Mouse (Mus musculus): ENCODE data around the gene Nip7. TPM values are rescaled to one million over a fixed set of nuclear protein-coding genes. Genes with fewer than 3 reads are reported as not detected.
A peak's percentile ranks its signal among the peaks of the same experiment; 100 is the strongest.

Nip7 gene
- polyA plus RNA-seq, 1 experiment: 32.1 TPM

DNA sequence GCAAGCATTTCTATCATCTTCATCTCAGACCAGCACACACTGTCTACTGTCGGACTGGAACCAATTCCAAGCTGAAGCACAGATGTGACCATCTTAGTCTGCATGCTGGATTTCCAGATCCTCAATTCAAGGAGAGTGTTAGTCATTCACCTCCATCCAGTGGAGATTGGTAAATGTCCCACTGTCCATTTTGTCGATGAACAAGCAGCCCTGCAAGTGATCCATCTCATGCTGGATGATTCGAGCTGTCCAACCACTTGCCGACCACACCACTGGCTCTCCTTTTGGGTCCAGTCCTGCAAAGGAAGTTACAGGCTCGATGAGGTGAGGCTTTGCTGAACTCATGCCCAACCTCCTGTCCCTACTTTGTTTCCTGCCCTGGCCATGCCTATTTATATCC, 9.7 kb upstream of the Nip7 start:
- TF ChIP-seq POLR2A (IDR thresholded peaks at IDR 0.05; ENCODE audit: control insufficient read depth, low read depth, low read length): no peak
- TF ChIP-seq CTCF (IDR thresholded peaks at IDR 0.05; ENCODE audit: control insufficient read depth, insufficient read depth, insufficient replicate concordance, low read depth, low read length): no peak
- H3K36me3 ChIP-seq (ENCODE audit: control insufficient read depth, insufficient read depth, low read length): peaks cover 4% of the 10 kb centered on the region
- peaks cover 9% of the 10 kb centered on the region for H3K4me1 ChIP-seq (ENCODE audit: control insufficient read depth, insufficient read depth, low read length)
- no peak overlapping the region for H3K27ac ChIP-seq (ENCODE audit: control insufficient read depth, insufficient read depth, low read depth, low read length)
- H3K4me3 ChIP-seq (ENCODE audit: control insufficient read depth, low read depth, low read length): no peak overlapping the region
- H3K27me3 ChIP-seq (ENCODE audit: control insufficient read depth, insufficient read depth, low read length): no peaks in the 10 kb centered on the region

DNA sequence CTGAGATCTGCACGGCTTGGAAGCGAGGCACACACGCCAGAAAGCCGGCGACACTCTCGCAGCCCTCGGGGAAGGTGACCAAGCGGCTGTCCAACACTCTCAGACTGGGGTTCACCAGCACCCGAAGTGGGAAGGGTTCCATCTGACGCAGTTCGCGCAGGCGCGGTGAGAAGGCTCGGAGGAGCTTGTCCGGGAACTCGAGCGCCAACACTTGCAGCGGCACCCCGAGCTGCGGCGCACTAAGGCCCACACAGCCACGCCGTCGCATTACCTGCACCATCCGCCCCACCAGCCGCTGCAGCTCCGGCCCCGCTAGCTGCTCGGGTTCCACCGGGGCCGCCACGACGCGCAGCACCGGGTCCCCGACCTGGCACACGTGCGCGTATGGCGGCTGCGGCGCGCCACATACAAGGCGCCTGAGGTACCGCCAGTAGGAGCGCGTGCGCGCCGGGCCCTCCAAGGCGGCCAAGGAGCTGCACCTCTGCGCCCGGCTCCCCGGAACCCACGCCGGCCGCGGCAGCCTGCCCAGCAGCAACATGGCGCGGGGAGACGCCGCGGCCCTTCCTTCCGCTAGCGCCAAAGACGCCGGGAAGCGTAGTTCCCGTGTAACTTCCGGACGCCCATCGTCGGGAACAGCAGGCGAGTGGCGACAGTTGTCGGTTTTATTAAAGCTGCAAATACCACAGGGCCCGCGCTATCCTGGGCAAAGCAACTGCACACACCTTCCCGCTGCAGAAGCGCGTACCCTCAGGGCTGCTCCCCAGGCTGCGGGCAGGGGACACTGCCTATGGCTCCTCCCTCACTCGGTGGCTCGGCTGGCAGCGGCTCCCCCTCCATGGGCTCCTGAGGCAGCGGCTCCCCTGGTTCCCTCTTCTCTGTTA, 8.4 kb upstream of the Nip7 start, which contains the start of gene Pdf:
Gene Pdf, minus strand, starts transcription at position 554 of the 881 bp plus-strand sequence.
- Histone ChIP-seq H3K4me1 (ENCODE audit: control insufficient read depth, insufficient read depth, low read length) (peaks cover 9% of the 10 kb centered on the region), H3K36me3 (ENCODE audit: control insufficient read depth, insufficient read depth, low read length) (no peaks in the 10 kb centered on the region; the same call in 1 of the 2 replicates), H3K4me3 (ENCODE audit: control insufficient read depth, low read depth, low read length) (peak within 1 kb of the TSS; percentile 88), H3K27me3 (ENCODE audit: control insufficient read depth, insufficient read depth, low read length) (no peaks in the 10 kb centered on the region), H3K27ac (ENCODE audit: control insufficient read depth, insufficient read depth, low read depth, low read length) (peak within 1 kb of the TSS; percentile 78)
- TF ChIP-seq CTCF (IDR thresholded peaks at IDR 0.05; ENCODE audit: control insufficient read depth, insufficient read depth, insufficient replicate concordance, low read depth, low read length) (no peak; the same call in 1 of the 2 replicates), POLR2A (IDR thresholded peaks at IDR 0.05; ENCODE audit: control insufficient read depth, low read depth, low read length) (0 out of 2 replicates have a peak, but pooled peaks have one; percentile 12)

DNA sequence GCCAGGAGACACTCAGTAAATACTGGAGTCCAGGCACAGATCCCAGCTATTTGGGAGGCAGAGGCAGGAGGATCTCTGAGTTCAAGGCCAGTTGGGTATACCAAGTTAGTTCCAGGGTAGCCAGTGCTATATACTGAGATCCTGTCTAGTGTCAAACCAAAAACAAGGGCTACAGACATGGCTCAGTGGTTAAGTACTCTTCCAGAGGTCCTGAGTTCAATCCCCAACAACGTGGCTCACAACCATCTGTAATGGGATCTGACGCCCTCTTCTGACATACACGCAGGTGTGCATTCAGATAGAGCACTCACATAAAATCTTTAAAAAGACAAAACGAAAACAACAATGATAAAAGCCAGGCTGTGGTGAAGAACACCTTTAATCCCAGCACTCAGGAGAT, 7.2 kb upstream of the Nip7 start:
- H3K4me3 ChIP-seq (ENCODE audit: control insufficient read depth, low read depth, low read length): no peak overlapping the region
- H3K27me3 ChIP-seq (ENCODE audit: control insufficient read depth, insufficient read depth, low read length): no peaks in the 10 kb centered on the region
- H3K27ac ChIP-seq (ENCODE audit: control insufficient read depth, insufficient read depth, low read depth, low read length): no peak overlapping the region
- H3K4me1 ChIP-seq (ENCODE audit: control insufficient read depth, insufficient read depth, low read length): peaks cover 9% of the 10 kb centered on the region
- TF ChIP-seq CTCF (IDR thresholded peaks at IDR 0.05; ENCODE audit: control insufficient read depth, insufficient read depth, insufficient replicate concordance, low read depth, low read length) (no peak), POLR2A (IDR thresholded peaks at IDR 0.05; ENCODE audit: control insufficient read depth, low read depth, low read length) (no peak)
- no peaks in the 10 kb centered on the region; the same call in 1 of the 2 replicates for H3K36me3 ChIP-seq (ENCODE audit: control insufficient read depth, insufficient read depth, low read length)

DNA sequence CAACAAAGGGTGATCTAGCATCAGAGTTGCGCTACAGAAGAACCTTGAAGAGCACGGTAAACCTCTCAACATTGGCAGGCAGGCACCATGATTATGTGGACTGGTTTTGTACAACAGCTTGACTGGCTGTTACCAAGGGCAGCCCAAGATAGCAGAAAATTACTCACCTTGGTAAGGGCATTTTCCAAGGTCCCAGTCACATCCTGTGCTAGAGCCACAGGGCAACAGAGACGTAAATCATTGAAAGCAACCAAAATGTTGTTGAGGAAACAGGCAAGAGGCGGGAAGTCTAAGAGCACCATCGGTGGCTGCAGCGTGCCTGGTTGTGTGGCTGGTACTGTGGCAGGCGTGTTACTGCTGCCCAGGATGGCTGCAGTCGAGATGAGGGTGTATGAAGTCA, 4.6 kb upstream of the Nip7 start:
- H3K27ac ChIP-seq (ENCODE audit: control insufficient read depth, insufficient read depth, low read depth, low read length): no peak overlapping the region
- H3K4me3 ChIP-seq (ENCODE audit: control insufficient read depth, low read depth, low read length): no peak overlapping the region
- no peaks in the 10 kb centered on the region; the same call in 1 of the 2 replicates for H3K36me3 ChIP-seq (ENCODE audit: control insufficient read depth, insufficient read depth, low read length)
- TF ChIP-seq POLR2A (IDR thresholded peaks at IDR 0.05; ENCODE audit: control insufficient read depth, low read depth, low read length): no peak
- H3K27me3 ChIP-seq (ENCODE audit: control insufficient read depth, insufficient read depth, low read length): no peaks in the 10 kb centered on the region
- H3K4me1 ChIP-seq (ENCODE audit: control insufficient read depth, insufficient read depth, low read length): peaks cover 13% of the 10 kb centered on the region

DNA sequence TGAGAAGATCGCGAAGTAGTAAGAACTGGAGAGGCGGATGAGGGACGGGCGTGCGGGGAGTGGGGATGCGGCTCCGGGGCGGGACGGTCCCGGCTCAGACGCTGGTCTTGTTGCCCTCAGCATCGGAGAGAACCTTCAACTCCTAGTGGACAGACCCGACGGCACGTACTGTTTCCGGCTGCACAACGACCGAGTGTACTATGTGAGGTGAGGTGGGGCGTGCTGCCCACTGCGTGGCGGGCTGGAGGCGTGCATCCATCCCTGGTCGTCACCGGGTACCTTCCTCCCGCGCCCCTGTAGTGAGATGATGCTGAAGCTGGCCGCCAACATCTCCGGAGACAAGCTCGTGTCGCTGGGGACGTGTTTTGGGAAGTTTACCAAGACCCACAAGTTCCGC, 294 bp downstream of the Nip7 start:
- H3K27me3 ChIP-seq (ENCODE audit: control insufficient read depth, insufficient read depth, low read length): no peaks in the 10 kb centered on the region
- H3K4me3 ChIP-seq (ENCODE audit: control insufficient read depth, low read depth, low read length): peak overlapping the region; percentile 88
- peaks cover 10% of the 10 kb centered on the region for H3K4me1 ChIP-seq (ENCODE audit: control insufficient read depth, insufficient read depth, low read length)
- TF ChIP-seq CTCF (IDR thresholded peaks at IDR 0.05; ENCODE audit: control insufficient read depth, insufficient read depth, insufficient replicate concordance, low read depth, low read length): no peak
- TF ChIP-seq POLR2A (IDR thresholded peaks at IDR 0.05; ENCODE audit: control insufficient read depth, low read depth, low read length): no peak
- no peaks in the 10 kb centered on the region; the same call in 1 of the 2 replicates for H3K36me3 ChIP-seq (ENCODE audit: control insufficient read depth, insufficient read depth, low read length)
- peak overlapping the region; percentile 76 for H3K27ac ChIP-seq (ENCODE audit: control insufficient read depth, insufficient read depth, low read depth, low read length)

DNA sequence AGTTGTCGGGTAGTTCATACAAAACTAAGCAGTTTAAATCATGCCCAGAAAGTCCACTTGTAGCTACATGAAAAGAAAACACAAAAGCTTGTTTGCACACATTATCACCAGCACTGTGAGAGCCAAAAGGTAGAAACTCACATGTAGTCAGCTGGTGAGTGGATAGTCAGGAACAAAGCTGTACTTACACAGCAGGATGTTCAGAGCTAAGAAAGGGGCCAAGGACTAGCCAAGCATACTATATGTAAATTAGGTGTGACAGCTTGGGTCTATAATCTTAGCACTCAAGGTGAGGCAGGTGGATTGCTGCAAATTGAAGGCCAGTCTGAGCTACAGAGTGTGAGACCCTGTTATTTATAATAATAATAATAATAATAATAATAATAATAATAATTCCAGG, 5.9 kb downstream of the Nip7 start:
- Histone ChIP-seq H3K36me3 (ENCODE audit: control insufficient read depth, insufficient read depth, low read length) (no peaks in the 10 kb centered on the region), H3K27me3 (ENCODE audit: control insufficient read depth, insufficient read depth, low read length) (no peaks in the 10 kb centered on the region), H3K4me3 (ENCODE audit: control insufficient read depth, low read depth, low read length) (no peak overlapping the region), H3K27ac (ENCODE audit: control insufficient read depth, insufficient read depth, low read depth, low read length) (no peak overlapping the region), H3K4me1 (ENCODE audit: control insufficient read depth, insufficient read depth, low read length) (peaks cover 9% of the 10 kb centered on the region)
- TF ChIP-seq CTCF (IDR thresholded peaks at IDR 0.05; ENCODE audit: control insufficient read depth, insufficient read depth, insufficient replicate concordance, low read depth, low read length) (no peak), POLR2A (IDR thresholded peaks at IDR 0.05; ENCODE audit: control insufficient read depth, low read depth, low read length) (no peak)

DNA sequence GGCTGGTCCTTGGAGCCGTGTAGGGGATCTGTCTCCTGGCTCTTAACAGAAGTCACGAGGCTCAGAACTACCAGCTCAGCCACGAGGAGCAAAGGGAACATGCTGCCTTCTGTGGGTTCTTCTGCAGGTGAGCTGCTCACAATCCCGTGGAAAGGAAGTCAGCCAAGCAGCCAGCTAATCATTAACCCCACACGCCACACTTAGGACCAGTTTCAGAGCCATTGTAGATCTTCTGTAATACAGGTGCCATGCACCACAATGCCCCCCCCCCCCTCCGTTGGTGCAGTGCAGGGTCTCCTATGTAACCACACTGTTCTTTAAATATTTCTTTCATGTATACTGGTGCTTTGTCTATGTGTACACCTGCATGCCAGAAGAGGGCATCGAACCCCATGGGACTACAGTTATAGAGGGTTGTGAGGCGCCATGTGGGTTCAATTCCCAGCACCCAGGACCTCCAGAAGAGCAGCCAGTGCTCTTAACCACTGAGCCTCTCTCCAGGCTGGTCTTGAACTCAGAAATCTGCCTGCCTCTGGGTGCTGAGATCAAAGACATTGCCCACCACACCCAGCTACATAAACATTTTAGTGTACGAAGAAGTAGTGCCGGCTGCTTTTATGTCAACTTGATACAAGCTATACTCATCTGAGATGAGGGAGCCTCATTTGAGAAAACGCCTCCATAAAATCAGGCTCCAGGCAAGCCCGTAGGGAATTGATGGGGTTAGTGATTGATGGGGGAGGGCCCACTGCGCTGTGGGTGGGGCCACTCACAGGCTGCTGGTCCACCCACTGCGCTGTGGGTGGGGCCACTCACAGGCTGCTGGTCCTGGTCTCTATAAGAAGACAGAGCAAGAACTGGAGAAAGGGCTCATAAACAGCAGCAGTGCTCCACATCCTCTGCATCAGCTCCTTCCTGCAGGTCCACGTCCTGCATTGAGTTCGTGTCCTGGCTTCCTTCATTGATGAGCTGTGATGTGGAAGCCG, 9.1 kb downstream of the Nip7 start, which contains the start of gene Tmed6:
Gene Tmed6, minus strand, starts transcription at position 134 of the 986 bp plus-strand sequence.
- no peak within 1 kb of the TSS for H3K4me3 ChIP-seq (ENCODE audit: control insufficient read depth, low read depth, low read length)
- TF ChIP-seq POLR2A (IDR thresholded peaks at IDR 0.05; ENCODE audit: control insufficient read depth, low read depth, low read length) (no peak), CTCF (IDR thresholded peaks at IDR 0.05; ENCODE audit: control insufficient read depth, insufficient read depth, insufficient replicate concordance, low read depth, low read length) (no peak)

More for the DNA sequence above, 9.1 kb downstream of the Nip7 start, which contains the start of gene Tmed6:
- Histone ChIP-seq H3K27me3 (ENCODE audit: control insufficient read depth, insufficient read depth, low read length) (no peaks in the 10 kb centered on the region), H3K4me1 (ENCODE audit: control insufficient read depth, insufficient read depth, low read length) (peaks cover 8% of the 10 kb centered on the region), H3K27ac (ENCODE audit: control insufficient read depth, insufficient read depth, low read depth, low read length) (no peak within 1 kb of the TSS), H3K36me3 (ENCODE audit: control insufficient read depth, insufficient read depth, low read length) (no peaks in the 10 kb centered on the region)
